Mouse (Mus musculus): ENCODE results near the gene Copz1.
"Not testable (repeated sequence)": the region's sequence is repeated elsewhere in the genome, so short reads cannot be mapped to it uniquely, and the experiment has no call there.

Copz1 gene

GRCm38 (mm10) chr15:103272419-103273279 lies at the start of gene Copz1:
Gene Copz1 (plus strand): TSS chr15:103272714.
- peak; percentile 97 for DNase-seq (ENCODE audit: low spot score)

GRCm38 (mm10) chr15:103224161-103224560 lies 48.4 kb upstream of the Copz1 start:
- no peak for DNase-seq (ENCODE audit: low spot score)

GRCm38 (mm10) chr15:103227022-103227421 lies 45.5 kb upstream of the Copz1 start:
- no peak for DNase-seq (ENCODE audit: low spot score)

- DNase-seq (ENCODE audit: low spot score): no peak
Observed at GRCm38 (mm10) chr15:103227572-103227971, 44.9 kb upstream of the Copz1 start.

- DNase-seq (ENCODE audit: low spot score): no peak
Observed at GRCm38 (mm10) chr15:103228904-103229303, 43.6 kb upstream of the Copz1 start.

- DNase-seq (ENCODE audit: low spot score): no peak
Observed at GRCm38 (mm10) chr15:103233119-103233518, 39.4 kb upstream of the Copz1 start.

- DNase-seq (ENCODE audit: low spot score): no peak
Observed at GRCm38 (mm10) chr15:103237295-103237694, 35.2 kb upstream of the Copz1 start.

GRCm38 (mm10) chr15:103239130-103239684 lies 33.3 kb upstream of the Copz1 start:
- peak; percentile 94 for DNase-seq (ENCODE audit: low spot score)

GRCm38 (mm10) chr15:103239685-103240159 lies 32.8 kb upstream of the Copz1 start, which contains the start of gene Cbx5:
Gene Cbx5 (minus strand): TSS chr15:103239816.
- peak; percentile 98 for DNase-seq (ENCODE audit: low spot score)

- peak; percentile 95 for DNase-seq (ENCODE audit: low spot score)
Observed at GRCm38 (mm10) chr15:103240160-103241028, 32.1 kb upstream of the Copz1 start, which contains the start of gene Hnrnpa1. Gene Hnrnpa1 (plus strand): TSS chr15:103240432.

GRCm38 (mm10) chr15:103241071-103242018 lies 31.2 kb upstream of the Copz1 start:
- not testable (repeated sequence) for DNase-seq (ENCODE audit: low spot score)

- DNase-seq (ENCODE audit: low spot score): no peak
Observed at GRCm38 (mm10) chr15:103242885-103243284, 29.6 kb upstream of the Copz1 start.

- no peak for DNase-seq (ENCODE audit: low spot score)
Observed at GRCm38 (mm10) chr15:103245616-103246015, 26.9 kb upstream of the Copz1 start.

GRCm38 (mm10) chr15:103247078-103247781 lies 25.3 kb upstream of the Copz1 start:
- no peak for DNase-seq (ENCODE audit: low spot score)

- no peak for DNase-seq (ENCODE audit: low spot score)
Observed at GRCm38 (mm10) chr15:103247782-103248400, 24.6 kb upstream of the Copz1 start.

- no peak for DNase-seq (ENCODE audit: low spot score)
Observed at GRCm38 (mm10) chr15:103248401-103249313, 23.9 kb upstream of the Copz1 start.

GRCm38 (mm10) chr15:103249511-103249910 lies 23.0 kb upstream of the Copz1 start:
- DNase-seq (ENCODE audit: low spot score): not testable (repeated sequence)

- no peak for DNase-seq (ENCODE audit: low spot score)
Observed at GRCm38 (mm10) chr15:103250195-103250740, 22.2 kb upstream of the Copz1 start.
